Comparison of ENCODE assay signal across 10 mouse cellular contexts in genomic region chr19:38820186-38820804, GRCm38 (mm10). TPM values are rescaled to one million over a fixed set of nuclear protein-coding genes. Genes with fewer than 3 reads are reported as not detected.
A peak's percentile ranks its signal among the peaks of the same experiment; 100 is the strongest.
DNase-seq lines count a peak whose midpoint lies in the region; ATAC-seq and TF ChIP-seq lines count a peak whose summit lies in the region.
"Had no signal": no experiment of that assay in that cellular context is flagged by ENCODE, and none has a peak within 500 bp of the region (broad histone marks: within the 10 kb centered on the region; RNA-seq: fewer than 3 reads in every experiment).

No protein-coding gene starts in this region.

- TF ChIP-seq CTCF in heart, adult 2 months (IDR thresholded peaks at IDR 0.05) = no peak
- no peak for TF ChIP-seq CTCF in embryonic fibroblast, embryonic 13.5 days (IDR thresholded peaks at IDR 0.05; ENCODE audit: borderline replicate concordance, insufficient read depth, low read length)
- no peak for TF ChIP-seq CTCF in cerebellum, adult 2 months (IDR thresholded peaks at IDR 0.05; ENCODE audit: borderline replicate concordance, insufficient read depth, low read depth, low read length)

- 0 out of 2 replicates have a peak, but pooled peaks cover 1% of the 10 kb centered on the region for H3K79me2 ChIP-seq in heart, adult 2 months (replicated peaks; ENCODE audit: control insufficient read depth, insufficient read depth, low read length)

- TF ChIP-seq EP300 in heart, adult 2 months (IDR thresholded peaks at IDR 0.05; ENCODE audit: insufficient read depth, low read depth, low read length) = no peak

- ATAC-seq in heart, embryonic 11.5 days (replicated peaks; ENCODE audit: insufficient number of reproducible peaks, low FRiP score, low TSS enrichment) = peak; percentile 84
- peak; percentile 91 for ATAC-seq in liver, embryonic 16.5 days (ENCODE audit: low read depth)

- TF ChIP-seq POLR2A in heart, adult 2 months (IDR thresholded peaks at IDR 0.05; ENCODE audit: insufficient read depth, low read depth, low read length) = no peak
- TF ChIP-seq POLR2A in embryonic fibroblast, embryonic 13.5 days (IDR thresholded peaks at IDR 0.05; ENCODE audit: low read depth, low read length) = no peak
- TF ChIP-seq POLR2A in cerebellum, adult 2 months (IDR thresholded peaks at IDR 0.05; ENCODE audit: borderline replicate concordance, insufficient read depth, low read length) = no peak

- H3K4me2 ChIP-seq in heart, embryonic 11.5 days = peak overlapping the region; percentile 25
- peak overlapping the region; percentile 97 for H3K4me2 ChIP-seq in liver, embryonic 16.5 days (ENCODE audit: low read depth, low read length)

- H3K27me3 ChIP-seq in heart, embryonic 11.5 days (ENCODE audit: control insufficient read depth, insufficient read depth, low read length) = no peaks in the 10 kb centered on the region
- no peaks in the 10 kb centered on the region for H3K27me3 ChIP-seq in heart, adult 2 months (ENCODE audit: control insufficient read depth, insufficient read depth, low read length)
- no peaks in the 10 kb centered on the region for H3K27me3 ChIP-seq in liver, embryonic 16.5 days (ENCODE audit: control insufficient read depth, insufficient read depth, low read depth, low read length)
- H3K27me3 ChIP-seq in cerebellum, adult 2 months (ENCODE audit: control insufficient read depth, insufficient read depth, low read length) = no peaks in the 10 kb centered on the region
- H3K27me3 ChIP-seq: neural tube, embryonic 15.5 days had no signal

- H3K9ac ChIP-seq in heart, embryonic 11.5 days (ENCODE audit: low read depth, low read length) = peak overlapping the region; percentile 17; the same call in 1 of the 2 replicates
- no peak overlapping the region for H3K9ac ChIP-seq in heart, adult 2 months (ENCODE audit: low read depth, low read length)
- H3K9ac ChIP-seq in liver, embryonic 16.5 days (ENCODE audit: low read depth, low read length) = peak overlapping the region; percentile 30

- H3K9me3 ChIP-seq in heart, embryonic 11.5 days (replicated peaks; ENCODE audit: control insufficient read depth, low read length) = no peaks in the 10 kb centered on the region
- H3K9me3 ChIP-seq in liver, embryonic 16.5 days (replicated peaks; ENCODE audit: control insufficient read depth, low read length) = no peaks in the 10 kb centered on the region
- H3K9me3 ChIP-seq: neural tube, embryonic 15.5 days had no signal

- DNase-seq in heart, adult 2 months = no peak
- DNase-seq in NIH3T3 (ENCODE audit: low read depth) = peak; percentile 77
- no peak for DNase-seq in cerebellum, adult 2 months
- no peak for DNase-seq in kidney, postnatal 10 days
- no peak for DNase-seq in frontal cortex, postnatal 10 days (ENCODE audit: low spot score in 2 of 2)
- DNase-seq: cerebellum, postnatal 25 days had no signal

- WGBS in heart, embryonic 11.5 days (ENCODE audit: insufficient replicate concordance) = 49% methylated on average over 4 of the region's 4 CpGs
- 68% methylated on average over 4 of the region's 4 CpGs for WGBS in heart, adult 2 months
- WGBS in liver, embryonic 16.5 days (ENCODE audit: insufficient replicate concordance) = 28% methylated on average over 4 of the region's 4 CpGs
- 92% methylated on average over 4 of the region's 4 CpGs for WGBS in cerebellum, adult 2 months

- peaks cover 4% of the 10 kb centered on the region; the same call in 1 of the 2 replicates for H3K36me3 ChIP-seq in heart, embryonic 11.5 days (ENCODE audit: control insufficient read depth, insufficient read depth, low read length)
- H3K36me3 ChIP-seq in heart, adult 2 months (ENCODE audit: control insufficient read depth, insufficient read depth, low read length) = no peaks in the 10 kb centered on the region
- H3K36me3 ChIP-seq in liver, embryonic 16.5 days (ENCODE audit: control insufficient read depth, insufficient read depth) = no peaks in the 10 kb centered on the region

- H3K27ac ChIP-seq in heart, embryonic 11.5 days (ENCODE audit: low read depth, low read length) = peak overlapping the region; percentile 84
- no peak overlapping the region for H3K27ac ChIP-seq in heart, adult 2 months
- peak overlapping the region; percentile 32 for H3K27ac ChIP-seq in embryonic fibroblast, embryonic 13.5 days (ENCODE audit: insufficient read depth, low read length)
- H3K27ac ChIP-seq in liver, embryonic 16.5 days (ENCODE audit: low read length) = peak overlapping the region; percentile 90
- no peak overlapping the region for H3K27ac ChIP-seq in cerebellum, adult 2 months (ENCODE audit: insufficient read depth, low read length)

- no peak overlapping the region for H3K4me3 ChIP-seq in heart, embryonic 11.5 days (ENCODE audit: low read depth, low read length)
- H3K4me3 ChIP-seq in heart, adult 2 months = no peak overlapping the region
- H3K4me3 ChIP-seq in embryonic fibroblast, embryonic 13.5 days (ENCODE audit: insufficient read depth, low read length) = no peak overlapping the region
- peak overlapping the region; percentile 84 for H3K4me3 ChIP-seq in liver, embryonic 16.5 days (ENCODE audit: low read depth, low read length)
- no peak overlapping the region for H3K4me3 ChIP-seq in cerebellum, adult 2 months (replicated peaks; ENCODE audit: insufficient read depth, low read depth, low read length)

- intact Hi-C loops in heart, adult 2 months (cut with DNase I) = no loop called here

- peaks cover 4% of the 10 kb centered on the region for H3K4me1 ChIP-seq in heart, embryonic 11.5 days (ENCODE audit: control insufficient read depth, insufficient read depth, low read length)
- peaks cover 3% of the 10 kb centered on the region for H3K4me1 ChIP-seq in heart, adult 2 months (ENCODE audit: control insufficient read depth, insufficient read depth, low read length)
- peaks cover 2% of the 10 kb centered on the region; the same call in 1 of the 2 replicates for H3K4me1 ChIP-seq in embryonic fibroblast, embryonic 13.5 days (ENCODE audit: control insufficient read depth, insufficient read depth, low read length)
- H3K4me1 ChIP-seq in liver, embryonic 16.5 days (ENCODE audit: control insufficient read depth, low read depth, low read length) = peaks cover 25% of the 10 kb centered on the region
- no peaks in the 10 kb centered on the region; the same call in 1 of the 2 replicates for H3K4me1 ChIP-seq in cerebellum, adult 2 months (ENCODE audit: control insufficient read depth, insufficient read depth, low read length)

RNA-seq across cellular contexts. Expression of gene Noc3l, which starts 1.3 kb away (rescaled TPM):
- polyA plus RNA-seq in heart, embryonic 11.5 days (2014; fragmentation: Nextera tagmentation; extraction: Ambion mirVana) = 6.2 and 6.6 TPM in 2 replicates
- 1 to 10 TPM; 6.7 to 7.6 TPM for total RNA-seq in heart, adult 2 months (2021)
- polyA plus RNA-seq in heart, adult 2 months (2012; rRNA removed) = 1.8 and 2.8 TPM in 2 replicates
- 20.7 and 22.6 TPM in 2 replicates for polyA plus RNA-seq in embryonic fibroblast, embryonic 13.5 days (2011; ENCODE audit: insufficient read length, low read depth, missing spikeins)
- polyA plus RNA-seq in liver, embryonic 16.5 days (2015; fragmentation: Nextera tagmentation; extraction: Ambion mirVana) = 2.7 and 2.9 TPM in 2 replicates
- 9.8 and 9.9 TPM in 2 replicates for polyA plus RNA-seq in cerebellum, adult 2 months (2012; rRNA removed)

RNA-seq across cellular contexts. Expression of gene Tbc1d12, which starts 16.1 kb away (rescaled TPM):
- polyA plus RNA-seq in heart, embryonic 11.5 days (2014; fragmentation: Nextera tagmentation; extraction: Ambion mirVana) = 2.0 and 2.2 TPM in 2 replicates
- total RNA-seq in heart, adult 2 months (2021) = 1 to 10 TPM; 6.8 to 7.0 TPM
- polyA plus RNA-seq in heart, adult 2 months (2012; rRNA removed) = 1.5 and 3.1 TPM in 2 replicates
- 9.3 and 9.8 TPM in 2 replicates for polyA plus RNA-seq in embryonic fibroblast, embryonic 13.5 days (2011; ENCODE audit: insufficient read length, low read depth, missing spikeins)
- 0.90 and 1.1 TPM in 2 replicates for polyA plus RNA-seq in liver, embryonic 16.5 days (2015; fragmentation: Nextera tagmentation; extraction: Ambion mirVana)
- polyA plus RNA-seq in cerebellum, adult 2 months (2012; rRNA removed) = 9.2 and 9.8 TPM in 2 replicates

Comparison
In these comparisons a context has a peak if more than half of its experiments do, and no peak if none do; other contexts are left out.
1. H3K27ac ChIP-seq: peak in heart, embryonic 11.5 days (single experiment), embryonic fibroblast, embryonic 13.5 days (single experiment) and liver, embryonic 16.5 days (single experiment); none in heart, adult 2 months (single experiment) and cerebellum, adult 2 months (single experiment).